Mouse (Mus musculus) adrenal gland, postnatal 10 days (tissue): Measurements from ENCODE around the gene Gpr137. TPM values are rescaled to one million over a fixed set of nuclear protein-coding genes. Genes with fewer than 3 reads are reported as not detected.
A peak's percentile ranks its signal among the peaks of the same experiment; 100 is the strongest.

Source experiments
- DNase-seq: peaks from one replicate; pipeline ENCODE4 v3.0.0; 2021; ENCODE audit warnings: mixed read lengths
- total RNA-seq, 2 experiments: library from RNA; stranded (reverse); gene quantifications; 2 replicates each; pipeline ENCODE4 v1.2.3; 2021

Gpr137 gene
- total RNA-seq, 2 experiments from 2014 or later = 33.8 to 42.3 TPM

DNA sequence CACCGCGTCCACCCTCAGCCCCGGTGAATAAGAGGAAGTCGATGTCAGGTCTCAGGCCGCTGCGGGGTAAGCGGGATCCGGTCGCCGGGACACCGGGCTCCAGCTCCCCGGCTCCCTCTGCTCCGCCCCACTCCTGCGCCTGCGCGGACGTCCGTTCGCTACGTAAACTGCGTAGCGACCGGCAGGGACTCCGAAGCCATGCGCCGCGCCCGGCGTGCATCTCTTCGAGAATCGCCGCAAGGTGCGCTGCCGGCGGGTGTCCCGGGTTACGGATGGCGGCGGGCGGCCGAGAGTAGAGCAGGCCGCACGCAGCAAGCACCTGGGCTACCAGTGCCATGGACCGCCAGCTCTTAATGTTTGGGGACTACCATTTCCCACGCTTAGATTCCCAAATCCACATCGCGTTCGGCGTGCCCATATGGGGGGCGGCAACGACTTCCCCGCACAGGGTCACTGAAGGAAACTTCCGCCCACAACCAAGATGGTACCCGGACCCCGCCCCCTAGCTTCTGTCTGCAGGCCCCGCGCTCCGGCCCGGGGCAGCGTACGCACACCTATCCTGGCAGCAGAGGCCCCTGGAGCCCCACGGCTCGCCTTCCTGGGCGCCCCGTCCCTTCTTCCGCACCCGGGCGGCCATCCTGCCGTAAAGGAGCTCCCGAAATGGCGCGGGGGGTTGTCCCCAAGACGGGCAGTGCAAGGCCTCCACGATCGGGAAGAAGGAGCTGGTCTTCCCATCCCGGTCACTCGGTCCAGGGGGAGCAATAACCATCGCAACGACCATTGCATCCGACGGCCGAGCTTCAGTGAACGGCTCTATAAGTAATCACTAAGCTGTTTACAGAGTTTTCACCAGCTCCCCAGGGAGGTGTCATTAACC is 670 bp downstream of the Gpr137 start, which contains the start of gene Bad:
Gene Bad, plus strand, starts transcription at position 490 of the 877 bp plus-strand sequence.
- DNase-seq = peak; percentile 99

DNA sequence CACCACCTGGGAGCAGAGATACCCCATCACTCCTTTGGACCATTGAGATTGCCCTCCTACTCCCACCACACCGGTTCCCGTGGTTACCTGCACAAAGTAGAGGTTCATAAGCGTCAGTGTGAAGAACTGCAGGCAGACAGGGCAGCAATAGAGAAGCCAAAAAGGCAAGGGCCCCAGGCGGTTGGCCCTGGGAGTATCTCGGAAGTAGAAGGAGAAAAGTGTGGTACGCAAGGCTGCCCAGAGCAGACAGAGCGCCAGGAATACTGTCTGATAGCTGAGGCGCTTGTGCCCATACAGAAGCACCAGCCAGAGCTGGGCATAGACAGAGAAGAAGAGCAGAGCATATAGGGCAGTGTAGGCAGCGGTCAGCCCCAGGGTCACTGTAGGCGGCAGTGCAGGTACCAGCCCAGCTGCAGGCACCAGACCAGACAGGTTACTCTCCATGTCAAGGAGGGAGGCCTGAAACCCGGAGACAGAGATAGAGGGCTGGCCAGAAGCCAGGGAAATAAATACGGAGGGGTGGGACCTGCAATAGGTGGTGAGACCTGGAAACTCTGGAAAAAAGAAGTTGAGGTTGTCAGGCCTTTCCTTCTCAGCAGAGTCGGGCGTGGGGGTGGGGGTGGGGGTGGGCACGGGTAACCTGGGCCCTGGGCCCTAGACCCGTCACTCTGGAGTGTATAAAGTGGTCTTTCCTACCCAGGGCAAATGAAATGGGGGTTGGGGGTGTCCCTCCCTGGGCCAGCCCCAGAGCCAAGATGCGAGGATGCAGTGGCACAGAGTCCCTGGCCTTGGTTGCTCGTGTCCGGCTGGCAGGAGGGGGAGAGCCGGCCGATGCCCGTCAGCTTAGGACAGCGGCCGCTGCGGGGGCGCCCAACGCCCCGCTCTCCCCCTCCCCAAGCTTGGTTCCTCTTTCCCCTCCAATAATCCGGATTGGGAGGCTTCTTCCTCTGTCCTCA is 1.6 kb downstream of the Gpr137 start:
- DNase-seq = peak; percentile 43

DNA sequence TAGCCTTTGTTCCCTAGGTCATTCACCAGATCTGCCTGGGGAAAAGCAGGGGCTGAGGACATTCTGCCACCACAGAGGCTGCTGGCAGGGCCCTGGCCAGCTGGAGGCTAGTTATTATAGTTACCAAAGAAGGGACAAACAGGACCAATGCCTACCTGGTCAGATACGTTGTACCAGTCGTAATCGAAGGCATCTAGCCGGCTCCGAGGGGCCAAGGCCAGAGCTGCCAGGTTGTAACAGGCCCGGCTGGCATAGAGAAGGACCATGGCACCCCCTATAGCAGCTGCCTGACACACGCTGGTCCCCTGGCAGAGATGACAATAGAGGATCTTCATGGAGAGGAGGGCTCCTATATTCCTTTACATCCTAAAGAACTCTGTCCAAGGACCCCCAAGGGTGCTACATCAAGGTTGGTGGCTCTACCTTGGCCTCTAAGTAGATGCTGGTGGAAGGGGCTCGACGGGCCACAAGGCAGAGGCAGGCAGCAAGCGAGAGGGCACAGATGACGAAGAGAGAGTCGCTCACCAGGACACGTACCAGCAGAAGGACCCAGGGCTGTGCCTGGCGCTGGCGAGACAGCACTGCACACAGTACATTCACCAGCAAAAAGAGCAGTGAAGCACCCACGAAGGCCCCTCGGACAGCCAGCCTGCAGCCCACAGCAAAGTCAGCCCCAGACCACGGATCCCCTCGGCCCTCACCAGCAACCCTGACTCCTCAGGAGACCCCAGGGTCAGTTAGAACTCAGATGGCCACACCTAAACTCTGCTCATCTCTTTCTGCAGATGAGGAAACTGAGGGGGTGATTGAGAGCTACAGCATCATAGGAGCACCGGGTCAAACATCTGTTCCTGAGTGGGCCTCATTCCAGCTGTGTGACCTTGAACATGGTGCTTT is 2.9 kb downstream of the Gpr137 start:
- DNase-seq = no peak

DNA sequence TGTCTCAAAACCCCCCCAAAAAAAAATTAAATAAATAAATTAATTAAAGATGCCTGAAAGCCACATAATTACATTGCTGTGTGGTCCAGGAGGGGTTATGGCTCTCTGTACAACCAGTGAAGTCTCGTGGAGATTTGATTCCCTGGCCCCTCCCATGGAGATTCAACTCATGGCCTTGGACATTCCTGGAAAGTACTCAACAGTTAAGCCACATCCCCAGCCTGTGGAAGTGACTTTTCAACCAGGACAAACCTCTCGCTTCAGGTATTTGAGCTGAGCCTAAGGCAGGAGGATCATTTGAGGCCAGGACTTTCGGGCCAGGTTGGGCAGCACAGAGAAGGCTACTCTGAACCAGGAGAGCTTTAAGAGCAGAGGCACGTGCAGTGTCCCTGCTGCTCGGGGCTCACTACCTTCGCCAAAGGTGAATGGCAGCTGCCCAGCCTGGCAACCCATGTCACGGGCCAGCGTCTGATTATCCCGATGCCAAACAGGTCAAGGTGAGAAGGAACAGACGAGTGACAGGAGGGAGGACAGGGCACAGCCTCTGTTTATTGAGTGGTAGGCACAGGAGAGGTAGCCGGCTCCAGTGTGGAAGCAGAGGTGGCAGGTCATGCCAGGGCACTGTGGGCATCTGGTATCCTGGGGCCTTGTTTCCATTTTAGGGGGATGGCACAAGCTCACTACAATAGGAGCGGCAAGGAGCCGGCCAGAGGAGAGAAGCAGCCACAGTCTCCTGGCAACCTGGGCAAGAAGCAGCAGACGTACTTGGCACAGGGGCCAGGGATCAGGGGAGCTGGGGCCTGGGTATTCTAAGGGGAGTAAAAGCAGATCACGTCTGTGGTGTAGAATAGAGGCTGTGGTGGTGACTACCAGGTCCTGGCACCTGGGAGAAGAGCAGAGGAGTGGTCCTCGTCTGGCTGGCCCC is 4.5 kb downstream of the Gpr137 start:
- no peak for DNase-seq

DNA sequence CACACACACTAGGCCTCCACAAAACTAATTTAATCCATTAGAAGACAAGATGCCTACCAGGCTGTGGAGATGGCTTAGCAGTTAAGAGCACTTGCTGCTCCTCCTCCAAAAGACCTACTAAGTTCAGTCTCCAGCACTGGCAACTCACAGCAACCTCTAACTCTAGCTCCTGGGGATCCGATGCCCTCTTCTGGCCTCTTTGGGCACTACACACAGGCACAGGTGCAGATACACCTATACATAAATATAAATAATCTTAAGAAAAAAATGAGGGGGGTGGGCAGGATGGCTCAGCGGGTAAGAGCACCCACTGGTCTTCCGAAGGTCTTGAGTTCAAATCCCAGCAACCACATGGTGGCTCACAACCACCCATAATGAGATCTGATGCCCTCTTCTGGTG is 6.0 kb downstream of the Gpr137 start:
- no peak for DNase-seq

DNA sequence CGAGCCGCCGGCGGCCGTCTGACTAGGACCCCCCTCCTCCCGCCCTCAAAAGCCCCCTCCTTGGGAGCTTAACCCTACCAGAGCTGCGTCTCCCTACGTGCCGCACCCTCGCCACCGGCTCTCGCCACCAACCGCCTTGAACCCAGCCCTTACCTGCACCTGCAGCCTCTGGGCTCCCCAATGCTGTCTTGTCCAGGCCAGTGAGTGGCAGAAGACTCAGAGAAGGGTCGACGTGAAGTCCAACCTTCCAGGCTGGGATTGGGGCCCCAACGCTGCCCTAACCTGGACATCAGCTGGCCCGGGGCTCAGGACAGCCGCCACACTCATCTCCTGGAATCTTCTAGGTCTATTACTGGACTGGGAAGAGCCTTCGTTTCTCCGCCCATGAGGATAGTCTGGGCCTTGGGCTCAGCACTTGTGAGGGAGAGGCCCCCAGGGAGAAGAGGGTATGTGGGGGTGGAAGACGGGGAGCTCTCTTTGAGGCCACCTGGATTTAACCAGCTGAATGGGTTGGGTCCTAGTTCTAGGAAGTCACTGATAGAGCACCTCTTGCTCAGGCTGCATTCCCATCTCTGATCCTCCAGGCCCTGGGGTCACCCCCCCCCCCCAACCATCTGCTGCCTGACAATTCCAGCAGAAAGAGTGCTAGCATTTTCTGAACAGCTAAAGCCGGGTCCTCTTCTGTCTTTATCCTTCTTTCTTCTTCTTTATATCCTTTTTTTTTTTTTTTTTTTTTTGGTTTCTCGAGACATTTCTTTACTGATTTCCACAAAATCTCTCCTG is 7.9 kb downstream of the Gpr137 start, which contains the start of gene Kcnk4:
Gene Kcnk4, minus strand, starts transcription at position 321 of the 783 bp plus-strand sequence.
- no peak for DNase-seq

DNA sequence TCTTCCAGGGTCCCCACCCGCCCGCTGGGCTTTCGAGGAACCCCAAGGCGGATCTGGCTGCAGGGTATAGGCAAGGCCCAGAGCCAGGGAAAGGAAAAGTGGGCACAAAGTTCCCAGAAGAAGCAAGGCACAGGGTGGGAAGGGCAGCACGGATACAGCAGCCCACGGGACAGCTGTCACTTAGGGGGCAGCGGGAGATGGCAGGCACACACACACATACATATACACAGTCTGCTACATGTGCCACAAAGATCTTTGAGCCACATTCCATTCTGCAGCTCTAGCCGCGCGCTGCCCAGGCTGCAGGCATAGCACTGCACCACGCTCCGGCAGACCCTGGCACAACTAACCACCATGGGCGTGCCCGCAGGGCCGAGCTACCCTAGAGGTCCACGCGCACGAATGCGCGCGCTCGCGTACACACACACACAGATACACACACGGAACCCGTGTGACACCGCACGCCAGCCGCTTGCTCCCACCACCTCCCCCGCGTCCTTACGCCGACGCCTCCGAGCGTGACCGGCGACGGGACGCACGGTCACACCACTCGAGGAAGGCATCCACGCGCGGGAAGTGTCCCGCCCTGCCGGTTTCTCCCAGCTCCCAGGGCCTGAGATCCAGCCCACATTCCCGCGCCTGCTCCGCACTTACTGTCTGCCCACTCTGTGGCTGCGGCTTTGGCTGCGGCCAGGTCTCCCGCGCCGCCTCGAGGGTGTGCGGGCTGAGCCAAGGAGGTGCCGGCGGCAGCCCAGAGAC is 8.7 kb downstream of the Gpr137 start:
- no peak for DNase-seq

DNA sequence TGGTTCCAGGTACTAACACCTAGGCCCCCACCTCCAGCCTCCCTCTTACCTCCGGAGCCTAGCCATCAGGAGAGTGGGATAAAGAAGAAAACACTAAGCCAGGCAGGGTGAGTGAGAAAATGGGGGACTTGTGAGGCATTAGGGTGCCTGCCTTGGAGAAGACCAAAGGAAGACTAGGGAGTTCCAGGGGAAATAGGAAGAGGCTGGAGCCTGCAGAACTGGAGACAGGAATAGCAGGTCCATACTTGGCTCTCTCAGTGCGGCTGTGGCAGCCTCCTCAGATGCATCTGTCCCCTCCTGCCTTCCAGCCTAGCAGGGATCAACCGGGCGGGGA is 9.2 kb downstream of the Gpr137 start:
- DNase-seq = no peak

DNA sequence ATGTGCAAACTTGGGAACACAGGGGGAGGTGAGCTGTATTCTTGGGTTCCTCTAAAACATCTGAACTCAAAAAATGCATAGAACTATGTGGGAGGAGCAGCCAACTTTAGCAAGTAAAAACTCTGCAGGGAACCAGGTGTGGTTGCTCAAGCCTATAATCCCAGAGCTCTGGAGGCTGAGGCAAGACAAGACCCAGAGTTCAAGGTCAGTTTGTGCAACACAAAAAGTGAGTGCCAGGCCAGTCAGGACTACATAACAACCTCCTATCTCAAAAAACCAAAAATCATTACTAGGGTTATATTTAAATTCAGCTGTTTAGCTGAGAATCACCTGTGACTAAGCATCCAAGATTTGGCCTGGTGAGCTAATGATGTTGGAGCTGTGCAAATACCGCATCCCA is 10.3 kb downstream of the Gpr137 start:
- DNase-seq = no peak

DNA sequence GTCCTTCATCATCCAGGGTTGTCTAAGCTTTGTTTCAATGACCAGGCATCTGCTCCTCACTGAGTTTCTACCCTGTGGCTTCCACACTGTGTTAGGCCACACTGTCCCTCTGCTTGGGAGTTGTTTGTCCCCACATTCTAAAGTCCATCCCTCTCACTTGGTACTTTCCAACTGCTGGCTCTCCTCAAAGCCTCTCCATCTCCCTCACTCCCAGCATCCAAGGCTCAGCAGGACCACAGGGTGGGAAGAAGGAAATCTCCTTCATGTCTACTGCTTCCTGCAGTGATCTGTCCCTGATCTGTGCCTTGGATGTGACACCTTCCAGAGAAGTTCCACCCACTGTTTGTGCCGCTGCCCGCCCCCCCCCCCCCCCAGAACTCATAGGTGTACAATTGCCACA is 11.3 kb downstream of the Gpr137 start:
- DNase-seq = no peak

DNA sequence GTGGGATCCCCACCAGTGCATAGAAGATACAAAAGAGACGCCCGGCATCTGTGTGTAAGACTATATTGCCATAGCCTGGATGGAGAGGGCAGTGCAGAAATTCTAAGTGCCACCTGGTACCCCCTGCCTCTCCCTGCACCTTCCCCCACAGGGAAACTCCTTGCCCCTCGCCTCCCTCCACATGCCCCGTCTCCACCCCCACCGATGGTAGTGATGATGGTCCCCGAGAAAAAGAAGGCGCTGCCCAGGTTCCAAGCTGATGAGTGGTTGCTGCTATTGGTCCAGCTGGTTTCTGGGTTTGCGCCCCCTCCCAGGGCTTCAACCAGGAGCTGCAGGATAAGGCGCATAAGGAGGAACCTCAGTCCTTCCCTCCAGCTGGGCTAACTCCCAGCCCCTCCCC is 14.2 kb downstream of the Gpr137 start:
- DNase-seq = no peak

DNA sequence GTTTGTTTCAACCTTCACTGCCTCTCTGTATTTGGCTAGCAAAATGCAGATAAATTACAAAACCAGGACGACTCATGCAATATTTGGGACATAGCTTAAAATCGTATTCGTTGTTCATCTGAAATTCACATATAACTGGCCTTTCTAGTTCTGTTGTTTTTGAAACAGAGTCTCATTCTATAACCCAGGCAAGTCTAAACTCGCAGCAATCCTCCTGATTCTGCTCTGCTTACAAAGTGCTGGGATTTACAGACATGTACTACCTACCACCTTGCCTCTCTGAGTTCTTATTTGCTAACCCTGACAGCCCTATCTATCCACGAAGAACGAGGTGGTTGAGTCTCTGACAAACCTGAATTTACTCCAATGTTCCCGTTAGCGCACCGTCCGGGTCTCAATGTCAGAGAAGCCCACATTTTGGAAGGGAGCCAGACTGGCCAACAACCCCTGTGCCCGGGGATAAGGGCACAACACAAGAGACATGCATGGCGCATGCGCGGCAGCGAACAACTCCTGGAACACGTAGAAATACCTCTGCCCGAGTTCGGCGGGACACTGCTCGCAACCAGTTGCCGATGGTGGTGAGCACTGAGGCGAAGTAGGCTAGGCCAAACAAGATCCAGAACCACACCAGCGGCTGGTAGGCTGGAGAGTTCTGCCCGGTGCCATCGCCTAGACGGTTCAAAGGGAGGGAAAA is 15.6 kb downstream of the Gpr137 start:
- DNase-seq = peak; percentile 64

DNA sequence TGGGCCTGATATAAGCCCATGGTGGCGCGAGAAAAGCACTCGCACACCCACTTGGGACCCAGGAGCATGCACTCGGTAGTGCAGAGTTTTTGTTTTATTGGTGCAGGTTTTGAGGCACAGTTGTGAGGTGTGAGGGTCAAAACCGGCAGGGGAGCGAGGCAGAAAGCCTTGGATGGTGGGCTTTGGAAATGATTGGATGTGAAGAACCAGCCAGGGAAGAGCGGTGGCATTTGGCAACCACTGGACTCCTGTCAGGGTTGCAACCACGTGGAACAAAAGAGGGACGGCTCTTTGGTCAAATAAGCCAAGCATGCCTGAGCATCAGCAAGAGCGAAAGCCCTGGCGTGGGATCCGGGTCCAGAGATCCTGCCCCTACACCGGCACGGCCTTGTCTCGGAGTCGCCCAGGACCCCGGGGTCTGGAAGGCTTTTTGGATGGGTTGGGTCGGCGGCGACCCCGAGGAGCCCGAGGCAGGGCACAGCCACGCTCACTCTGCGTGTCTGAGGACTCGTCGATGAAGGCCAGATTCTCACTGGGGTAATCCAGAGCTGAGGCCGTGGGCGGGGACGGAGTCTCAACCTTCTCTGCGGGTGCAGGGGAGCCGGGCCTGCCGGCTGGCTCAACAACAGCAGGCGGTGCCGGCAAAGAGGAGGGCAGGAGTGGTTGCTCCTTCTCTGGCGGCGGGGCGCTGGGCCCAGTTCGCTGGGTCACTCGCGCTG is 16.5 kb downstream of the Gpr137 start:
- DNase-seq = no peak

DNA sequence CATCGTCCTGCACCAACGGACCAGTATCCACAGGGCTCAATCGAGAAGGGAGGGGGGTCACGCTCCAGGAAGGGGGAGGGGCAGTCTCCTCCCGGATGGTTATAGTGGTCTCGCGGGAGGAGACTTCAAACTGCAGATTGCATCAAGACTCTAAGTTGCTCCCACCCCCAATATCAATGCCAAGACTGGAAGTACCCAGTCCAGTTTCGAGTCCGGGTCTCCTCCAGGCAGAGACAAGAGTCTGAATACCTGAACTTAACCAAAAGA is 17.0 kb downstream of the Gpr137 start, which contains the start of gene Catsperz:
Gene Catsperz, minus strand, starts transcription at position 74 of the 267 bp plus-strand sequence.
- DNase-seq = no peak

DNA sequence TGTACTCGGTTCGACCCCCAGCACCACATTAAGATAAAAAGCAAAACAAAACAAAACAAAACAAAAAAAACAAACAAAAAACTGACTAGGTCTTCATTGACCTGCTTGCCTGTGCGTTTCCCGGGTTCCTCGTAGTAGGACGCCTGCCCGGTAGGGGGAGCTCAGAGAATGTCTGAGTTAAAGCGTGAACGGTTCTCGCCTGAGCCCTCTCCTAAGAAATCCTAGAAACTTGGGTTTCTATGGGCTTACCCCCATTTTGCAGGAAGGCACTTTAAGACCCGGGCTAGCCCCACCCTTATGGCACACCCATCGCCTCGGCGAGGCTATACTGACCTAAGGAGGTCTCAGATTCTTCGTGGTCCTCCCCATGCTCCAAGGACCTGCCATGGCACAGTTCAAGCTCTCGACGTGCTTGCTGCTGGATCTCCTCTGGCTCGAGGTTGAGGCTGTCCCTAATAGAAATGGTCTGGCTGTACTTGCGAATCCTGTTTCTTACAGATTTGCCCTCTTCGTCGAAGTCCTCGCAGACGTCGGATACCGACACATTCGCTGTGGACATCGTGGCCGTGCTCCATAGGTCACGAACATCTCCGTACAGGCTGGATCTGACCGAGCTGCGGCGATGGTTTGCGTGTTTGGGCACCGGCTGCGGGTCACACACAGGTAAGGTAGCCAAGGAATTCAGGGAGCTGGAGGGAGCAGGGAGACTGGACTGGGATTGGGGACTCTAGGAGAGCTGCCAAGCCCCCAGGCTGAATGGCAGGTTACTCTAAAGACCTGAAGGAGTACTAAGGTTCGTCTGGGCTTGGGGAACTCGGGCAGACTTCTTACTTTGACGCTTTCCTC is 17.6 kb downstream of the Gpr137 start:
- peak; percentile 94 for DNase-seq

DNA sequence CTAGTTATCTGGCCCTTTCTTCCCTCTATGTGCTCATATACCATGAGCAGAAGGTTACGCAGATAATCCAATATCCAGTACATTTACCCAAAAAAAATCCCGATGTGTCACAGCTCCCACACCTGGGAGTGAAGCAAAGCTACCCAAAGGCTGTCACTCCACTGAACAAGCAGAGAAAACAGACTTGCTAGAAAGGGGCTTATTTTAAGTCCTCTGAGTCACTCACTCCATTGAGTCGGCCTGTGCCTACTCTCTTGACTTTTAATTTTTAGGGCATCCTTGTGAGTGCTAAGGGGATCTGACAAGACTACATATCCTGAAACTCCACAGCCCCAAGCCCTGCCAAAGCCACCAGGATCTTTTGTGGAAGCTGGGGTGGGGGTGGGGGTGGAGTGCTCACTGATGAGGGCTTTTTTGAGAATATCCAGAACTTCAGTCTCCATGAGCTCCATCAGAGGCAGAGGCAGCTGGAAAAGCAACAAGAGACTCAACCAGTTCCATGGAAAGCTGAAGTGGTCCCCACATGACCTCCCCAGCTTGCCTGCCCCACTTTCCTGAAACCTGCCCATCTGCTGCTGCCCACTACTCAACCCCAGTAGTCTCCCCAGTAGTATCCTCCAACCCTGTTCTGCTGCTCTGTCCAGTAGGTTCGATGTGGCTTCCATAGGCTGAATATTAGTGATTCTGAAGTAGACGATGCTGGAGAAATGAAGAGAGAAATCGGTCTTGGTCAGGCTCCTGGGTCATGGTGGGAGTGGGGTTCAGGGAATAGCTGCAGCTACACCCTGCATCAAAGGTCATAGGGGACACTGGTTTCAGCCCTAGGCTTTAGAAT is 19.2 kb downstream of the Gpr137 start:
- no peak for DNase-seq
